Mouse (Mus musculus): Measurements from ENCODE around the gene Perm1.

The Perm1 gene

DNA sequence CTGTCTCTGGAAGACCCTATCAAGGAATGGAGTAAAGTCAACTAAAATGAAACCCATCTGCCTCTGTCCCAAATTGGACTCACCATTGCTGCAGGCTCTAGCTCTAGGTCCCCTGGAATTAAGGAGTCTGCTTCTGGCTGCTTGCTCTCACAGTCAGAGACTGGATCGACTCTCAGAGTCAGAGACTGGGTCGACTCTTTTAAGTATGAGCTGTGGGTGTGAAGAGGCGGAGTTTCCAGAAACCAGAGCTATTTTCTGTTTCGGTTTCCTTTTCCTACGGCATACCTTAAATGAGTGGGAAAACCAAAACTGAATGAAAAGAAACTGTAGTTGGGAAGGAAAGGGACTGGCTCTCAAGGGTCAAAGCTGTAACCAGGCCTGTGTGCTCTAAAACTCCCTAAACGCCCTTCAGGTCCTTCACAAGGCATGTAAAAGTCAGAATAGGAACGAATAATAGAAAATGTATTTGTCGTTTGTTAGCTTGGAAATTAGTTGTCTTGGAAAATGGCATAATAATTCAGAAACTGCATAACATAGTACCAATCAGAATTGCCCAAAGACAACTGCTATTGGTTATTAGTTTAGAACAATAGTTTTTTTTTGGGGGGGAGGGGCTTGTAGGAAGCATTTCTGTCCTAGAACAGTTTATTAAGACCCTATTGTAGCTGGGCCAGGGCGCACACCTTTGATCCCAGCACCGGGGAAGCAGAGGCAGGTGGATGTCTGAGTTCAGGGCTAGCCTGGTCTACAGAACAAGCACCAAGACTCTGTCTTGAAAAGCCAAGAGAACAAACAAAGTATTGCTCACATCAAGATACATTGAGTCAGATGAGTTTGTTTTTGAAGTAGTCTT is 14.8 kb upstream of the Perm1 start, which contains the start of gene Isg15:
TSS of gene Isg15 (minus strand) at position 196 of the 853 bp plus-strand sequence.
- peak; percentile 93 for DNase-seq (ENCODE audit: low read depth)

DNA sequence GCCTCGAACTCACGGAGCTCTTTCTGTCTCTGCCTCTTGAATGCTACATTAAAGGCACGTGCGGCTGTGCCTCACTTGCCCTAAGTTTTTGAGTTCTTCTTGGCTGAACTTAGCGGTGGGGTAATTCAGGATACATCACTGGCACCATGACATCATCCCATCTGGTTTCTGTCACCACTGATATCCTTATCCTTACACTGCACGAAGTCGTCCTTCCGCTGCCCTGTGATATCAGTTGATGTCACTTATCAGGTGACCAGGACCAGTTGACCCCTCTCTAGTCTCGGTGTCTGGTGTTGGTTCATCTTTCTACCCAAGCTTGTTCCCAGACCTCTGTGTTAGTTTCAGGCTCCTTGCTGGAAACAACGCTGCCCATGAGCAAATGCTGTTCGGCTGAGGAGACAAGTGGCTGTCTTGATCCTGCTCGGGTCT is 13.2 kb upstream of the Perm1 start:
- DNase-seq (ENCODE audit: low read depth): no peak

DNA sequence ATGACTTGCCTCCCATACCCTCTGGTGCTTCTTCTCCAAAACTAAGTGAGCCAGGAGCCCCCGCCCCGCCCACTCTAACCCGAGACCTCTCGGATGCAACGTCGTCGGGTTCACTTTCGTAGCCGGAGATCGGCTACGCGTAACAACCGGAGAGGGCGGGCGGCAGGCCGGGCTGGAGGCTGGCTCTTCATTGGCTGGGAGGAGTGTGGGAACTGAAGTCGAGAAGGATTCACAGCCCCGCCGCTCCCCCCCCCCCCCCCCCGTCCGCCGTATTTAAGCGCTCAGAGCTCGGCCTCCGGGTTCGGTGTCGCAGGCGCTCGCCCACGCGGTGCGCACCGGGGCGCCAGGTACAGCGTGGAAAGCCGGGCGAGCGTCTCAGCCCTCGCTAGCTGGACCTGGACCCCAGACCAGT is 12.7 kb upstream of the Perm1 start, which contains the start of gene AW011738:
TSS of gene AW011738 (plus strand) at position 304 of the 412 bp plus-strand sequence.
- DNase-seq (ENCODE audit: low read depth): peak; percentile 92

DNA sequence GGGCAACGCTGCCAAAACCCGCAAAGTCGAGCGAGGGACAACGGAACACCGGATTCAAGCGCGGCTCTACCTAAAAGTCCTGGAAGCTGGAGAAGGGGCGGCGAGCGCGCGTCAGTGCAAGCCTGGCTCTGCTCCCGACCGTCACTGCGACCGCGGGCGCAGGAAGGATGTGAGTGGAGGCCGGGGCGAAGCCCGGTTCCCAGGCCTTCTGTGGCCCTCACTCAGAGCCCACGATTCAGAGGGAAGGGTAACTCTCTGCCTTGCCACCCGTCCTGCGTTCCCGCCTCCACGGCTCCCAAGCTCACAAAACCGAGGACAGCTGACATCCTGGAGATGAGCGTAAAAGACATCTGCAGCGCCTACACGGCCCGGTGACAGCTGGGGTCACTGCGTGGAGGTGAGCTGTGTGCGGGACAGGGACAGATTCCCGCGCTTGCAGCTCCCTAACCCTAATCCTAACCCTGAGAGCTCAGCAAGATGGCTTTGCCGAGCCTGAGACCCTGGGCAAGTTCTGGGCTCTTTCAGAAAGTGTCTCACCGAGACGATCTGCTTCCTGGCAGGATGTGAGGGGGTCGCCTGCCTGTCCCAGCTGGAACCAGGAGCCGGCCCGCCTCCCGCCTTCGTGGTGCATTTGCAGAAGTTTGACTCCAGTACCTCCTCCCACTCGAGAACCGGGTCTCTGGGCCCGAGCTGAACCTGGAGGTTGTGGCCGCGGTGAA is 12.1 kb upstream of the Perm1 start:
- peak; percentile 59 for DNase-seq (ENCODE audit: low read depth)

DNA sequence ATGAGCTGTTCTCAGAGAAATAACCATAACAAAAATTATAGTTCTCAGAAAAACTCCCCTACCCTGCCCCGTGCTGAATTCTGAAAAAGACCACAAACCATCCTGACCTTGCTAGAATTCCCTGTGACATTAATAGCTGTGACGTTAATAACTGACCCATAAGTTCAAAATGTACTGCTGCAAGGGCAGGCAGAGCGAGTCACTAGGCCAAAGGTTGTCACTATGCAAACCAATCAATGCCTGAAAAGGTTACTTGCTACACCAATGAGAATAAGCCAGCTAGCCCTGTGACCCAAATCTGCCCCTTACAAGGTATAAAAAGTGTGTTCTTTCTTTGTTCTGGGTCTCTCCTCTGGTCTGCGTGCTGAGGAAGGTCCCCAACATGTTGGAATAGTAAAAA is 6.8 kb upstream of the Perm1 start:
- no peak for DNase-seq (ENCODE audit: low read depth)

DNA sequence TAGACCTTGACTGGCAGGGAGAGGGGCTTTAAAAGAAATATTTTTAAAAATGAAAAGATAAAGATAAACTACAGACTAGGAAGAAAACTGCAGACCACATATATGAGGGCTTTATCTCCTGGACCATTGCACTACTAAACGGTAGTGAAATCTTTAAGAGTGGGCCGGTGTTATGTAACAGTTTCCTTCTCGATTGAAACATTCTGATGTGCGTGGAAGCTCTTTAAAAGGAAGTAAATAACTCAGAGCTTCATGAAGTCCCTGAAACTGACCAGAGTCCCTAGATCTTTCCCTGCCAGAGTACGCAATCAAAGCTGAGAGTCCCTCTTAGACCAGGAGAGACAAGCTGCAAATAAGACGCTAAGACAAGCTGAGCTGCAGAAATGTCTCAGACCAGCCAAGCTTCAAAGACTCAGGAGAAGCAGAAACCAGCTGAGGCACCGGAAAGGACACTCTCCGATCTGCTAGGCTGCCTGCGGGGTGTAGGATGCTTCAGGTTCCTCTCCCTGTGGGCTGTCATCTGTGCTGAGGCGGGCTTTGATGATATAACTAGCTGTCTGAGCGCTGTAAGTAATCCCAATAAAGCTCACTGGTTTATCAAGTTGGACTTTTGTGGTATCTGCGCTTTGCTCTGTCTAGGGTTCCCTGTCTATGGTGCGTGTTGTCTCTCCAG is 5.6 kb upstream of the Perm1 start:
- DNase-seq (ENCODE audit: low read depth): no peak

DNA sequence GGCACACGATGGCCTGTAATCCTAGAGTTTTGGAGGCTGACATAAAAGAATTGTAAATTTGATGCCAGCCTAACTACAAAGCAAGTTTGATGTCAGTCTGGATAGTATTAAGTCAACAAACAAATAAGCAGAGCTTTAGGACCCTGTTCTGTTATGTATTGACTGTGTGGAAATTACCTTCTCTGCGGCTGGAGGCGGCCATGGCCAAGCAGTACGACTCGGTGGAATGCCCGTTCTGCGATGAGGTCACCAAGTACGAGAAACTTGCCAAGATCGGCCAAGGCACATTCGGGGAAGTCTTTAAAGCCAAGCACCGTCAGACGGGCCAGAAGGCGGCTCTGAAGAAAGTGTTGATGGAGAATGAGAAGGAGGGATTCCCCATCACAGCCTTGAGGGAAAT is 2.5 kb upstream of the Perm1 start:
- DNase-seq (ENCODE audit: low read depth): no peak

DNA sequence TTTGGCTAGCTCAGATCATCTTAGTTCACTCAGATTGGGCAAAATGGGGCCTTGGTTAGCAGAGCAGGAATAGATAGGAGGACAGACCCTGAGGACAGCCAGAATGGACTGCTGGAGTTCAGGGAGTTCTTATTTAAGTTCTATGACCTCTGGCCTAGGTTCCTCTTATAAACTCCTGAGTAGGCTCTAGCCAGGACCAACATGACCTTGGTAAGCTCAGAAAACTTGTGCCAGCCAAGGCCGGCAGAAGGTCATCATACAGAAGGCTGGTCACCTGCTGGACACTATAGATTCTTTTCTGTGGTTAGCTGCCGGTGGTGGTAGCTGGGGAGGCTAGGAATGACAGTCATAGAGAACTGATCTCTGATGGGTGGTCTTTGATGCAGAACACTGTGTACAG is 528 bp downstream of the Perm1 start:
- DNase-seq (ENCODE audit: low read depth): no peak

DNA sequence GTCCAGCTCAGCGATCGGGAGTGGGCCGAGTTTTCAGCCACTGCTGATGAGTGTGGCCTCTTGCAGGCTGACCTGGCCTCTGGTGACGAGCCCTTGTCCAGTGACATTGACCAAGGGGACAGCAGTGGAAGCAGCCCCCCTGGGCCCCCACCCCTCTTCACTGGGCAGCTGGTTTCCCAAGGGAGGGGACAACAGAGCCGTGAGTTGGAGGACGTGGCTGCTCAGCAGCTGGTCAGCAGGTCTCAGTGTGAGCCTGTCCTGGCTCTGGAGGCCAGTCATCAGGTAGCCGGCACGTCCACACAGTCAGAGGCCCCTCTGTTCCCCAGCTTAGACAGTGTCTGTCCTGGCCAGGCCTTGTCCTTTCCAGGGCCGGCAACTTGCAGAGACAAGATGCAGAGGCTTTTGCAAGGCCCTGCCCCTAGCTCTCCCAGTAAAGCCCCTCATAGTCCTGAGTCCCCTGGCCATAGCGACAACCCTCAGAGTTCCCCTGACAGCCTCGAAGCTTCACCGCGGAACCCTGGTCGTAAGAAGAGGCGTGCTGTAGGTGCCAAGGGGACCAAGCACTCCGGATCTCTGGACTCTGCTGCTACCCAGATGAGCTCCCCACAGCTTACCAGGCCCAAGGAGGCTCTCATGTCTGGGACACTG is 1.5 kb downstream of the Perm1 start:
- DNase-seq (ENCODE audit: low read depth): no peak

DNA sequence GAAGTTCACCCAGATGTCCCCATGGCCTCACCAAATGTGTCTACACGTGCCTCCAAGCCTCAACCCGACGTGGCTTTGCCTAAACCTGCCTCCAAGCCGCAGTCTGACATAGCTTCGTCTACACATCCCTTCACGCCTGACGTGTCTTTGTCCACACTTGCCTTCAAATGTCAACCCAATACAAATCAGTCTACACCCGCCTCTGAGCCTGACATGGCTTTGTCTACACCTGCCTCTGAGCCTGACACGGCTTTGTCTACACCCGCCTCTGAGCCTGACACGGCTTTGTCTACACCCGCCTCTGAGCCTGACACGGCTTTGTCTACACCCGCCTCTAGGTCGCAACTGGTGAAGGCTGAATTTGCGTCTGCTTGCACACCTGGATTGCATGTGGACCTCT is 2.2 kb downstream of the Perm1 start:
- no peak for DNase-seq (ENCODE audit: low read depth)

DNA sequence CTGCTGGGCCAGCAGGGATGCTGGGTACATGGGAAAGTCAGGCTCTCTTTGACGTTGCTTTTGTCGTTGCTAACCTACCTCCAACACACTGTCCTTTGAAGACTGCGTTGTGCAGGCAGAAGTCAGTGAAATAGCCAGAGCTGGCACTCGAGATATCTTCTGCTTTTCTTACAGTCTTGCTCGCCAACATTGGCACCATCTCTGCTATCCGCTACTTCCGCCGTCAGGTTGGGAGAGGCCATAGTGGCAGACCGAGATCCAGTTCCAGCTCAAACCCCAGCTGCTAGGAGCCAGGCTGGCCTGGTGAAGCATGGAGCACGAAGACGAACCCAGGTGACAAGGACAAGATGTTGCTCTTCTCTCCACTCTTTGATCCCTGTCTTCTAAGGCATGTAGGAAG is 4.3 kb downstream of the Perm1 start:
- no peak for DNase-seq (ENCODE audit: low read depth)

DNA sequence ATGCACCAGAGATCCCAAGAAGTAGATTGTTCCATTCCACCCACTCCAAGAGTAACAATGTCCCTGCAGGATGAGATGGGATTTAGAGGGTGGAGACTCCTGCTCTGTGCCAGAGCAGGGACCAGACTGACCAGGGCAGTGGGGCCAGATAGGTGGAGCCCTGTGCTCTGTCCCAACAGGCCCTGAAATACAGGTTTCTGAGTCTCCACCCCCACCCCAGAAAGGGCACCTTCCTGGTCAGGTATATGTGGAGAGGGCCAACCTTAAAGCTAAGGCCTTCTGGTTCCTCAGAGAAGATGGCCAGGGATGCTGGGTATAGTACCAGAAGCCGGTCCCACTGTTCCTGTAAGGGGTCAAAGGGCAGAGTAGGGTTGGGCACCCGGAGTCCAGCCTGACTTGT is 8.6 kb downstream of the Perm1 start:
- no peak for DNase-seq (ENCODE audit: low read depth)

DNA sequence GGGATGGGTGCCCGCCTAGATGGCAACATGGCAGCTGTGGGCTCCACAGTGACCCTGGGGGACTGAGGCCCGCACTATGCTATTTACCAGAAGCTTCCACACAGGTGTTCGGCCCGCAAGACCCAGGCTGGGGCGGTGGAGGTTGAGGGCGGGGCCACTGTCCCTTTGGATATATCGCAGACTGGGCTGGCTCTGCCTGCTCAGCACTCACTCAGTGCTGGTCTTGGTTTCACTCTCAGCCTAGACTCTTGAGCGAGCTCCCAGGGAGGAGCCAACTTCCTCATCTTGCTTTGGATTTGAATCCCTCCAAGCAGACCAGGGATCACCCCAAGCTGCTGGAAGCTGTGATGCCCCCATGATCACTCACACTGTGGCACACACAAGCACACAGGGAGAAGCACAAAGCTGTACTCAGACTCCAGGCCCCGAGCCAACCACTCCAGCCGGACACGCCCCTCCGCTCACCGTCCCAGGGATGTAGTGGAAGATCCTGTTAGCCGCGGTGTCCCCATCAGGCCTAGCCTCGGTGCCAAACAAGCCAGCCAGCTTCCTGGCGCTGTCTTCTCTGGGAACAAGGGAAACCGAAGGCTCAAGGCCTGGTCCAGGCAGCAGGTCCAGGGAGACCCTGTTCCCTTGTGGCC is 12.2 kb downstream of the Perm1 start:
- DNase-seq (ENCODE audit: low read depth): no peak

DNA sequence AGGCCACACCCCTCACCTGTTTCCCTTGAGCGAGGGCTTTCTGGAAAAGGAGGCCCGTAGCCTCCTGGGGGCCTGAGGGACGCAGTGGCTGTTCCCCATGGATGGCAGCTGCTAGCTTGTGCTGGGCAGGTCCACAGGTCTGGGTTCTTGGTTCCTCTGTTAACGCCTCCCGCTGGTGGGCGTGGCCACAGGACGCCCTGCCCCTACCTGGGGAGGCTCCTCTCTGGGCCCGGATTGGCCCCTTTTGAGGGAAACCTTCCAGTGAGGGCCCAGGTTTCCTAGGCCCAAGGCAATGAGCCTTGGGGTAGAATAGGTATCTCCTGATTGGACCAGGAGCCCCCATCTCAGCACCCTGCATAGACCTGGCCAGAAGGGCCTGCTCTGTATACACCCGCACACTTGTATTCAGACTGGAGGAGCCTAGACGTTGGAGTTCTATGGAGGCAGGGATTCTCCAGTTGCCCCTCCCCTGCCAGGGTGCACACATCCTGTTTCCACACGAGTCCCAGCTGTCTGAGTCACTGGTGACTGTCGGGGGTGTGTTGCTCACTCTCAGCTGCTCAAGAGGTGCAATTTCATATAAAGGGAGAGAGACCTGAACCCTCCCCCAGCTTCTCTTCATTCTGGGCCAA is 12.8 kb downstream of the Perm1 start:
- no peak for DNase-seq (ENCODE audit: low read depth)

DNA sequence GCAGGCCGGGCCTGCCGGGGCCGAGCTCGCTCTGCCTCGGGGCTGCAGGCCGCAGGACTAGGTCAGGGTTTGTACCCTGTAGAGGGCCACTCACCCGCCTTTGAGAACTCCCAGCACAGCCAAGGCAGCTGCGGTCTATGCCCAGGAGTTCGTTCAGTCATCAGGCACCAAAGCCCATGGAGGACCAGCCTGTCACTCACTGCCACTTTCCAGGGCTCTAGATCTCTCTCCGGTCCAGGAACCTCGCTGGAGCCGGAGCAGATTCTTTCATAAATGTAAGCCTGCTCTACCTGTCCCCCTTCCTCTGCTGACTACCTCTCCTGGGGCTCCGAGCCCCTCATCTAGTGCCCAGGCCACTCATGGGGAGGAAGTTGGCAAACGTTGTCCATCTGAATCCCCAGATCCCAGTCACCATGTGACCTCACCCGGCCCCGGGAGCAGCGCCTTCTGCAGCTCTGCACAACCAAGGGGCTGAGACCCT is 18.4 kb downstream of the Perm1 start:
- DNase-seq (ENCODE audit: low read depth): peak; percentile 27

DNA sequence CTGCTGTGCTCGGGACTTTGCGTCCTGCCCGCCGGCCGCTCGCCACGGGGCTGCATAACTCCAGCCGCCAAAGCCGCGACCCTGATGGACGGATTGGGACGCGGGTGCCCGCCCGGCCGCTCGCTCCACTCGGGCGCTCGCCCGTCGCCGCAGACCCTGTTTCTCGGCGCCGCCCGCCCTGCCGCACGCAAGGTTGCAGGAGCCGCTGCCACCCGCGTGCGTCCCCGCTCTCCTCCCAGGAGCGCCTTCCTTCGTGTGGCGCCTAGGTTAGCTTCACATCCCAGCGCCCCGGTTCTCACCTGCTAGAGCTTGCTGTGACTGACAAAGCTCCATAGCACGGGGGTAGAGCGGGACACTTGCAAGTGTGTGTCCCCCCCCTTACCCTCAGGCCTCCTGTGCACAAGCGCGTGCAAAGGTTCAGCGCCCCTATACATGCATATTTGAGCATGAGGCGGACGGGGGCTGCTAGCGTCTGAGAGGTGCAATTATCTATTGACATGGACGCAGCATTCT is 19.1 kb downstream of the Perm1 start, which contains the start of gene Plekhn1:
TSS of gene Plekhn1 (minus strand) at position 157 of the 513 bp plus-strand sequence.
- DNase-seq (ENCODE audit: low read depth): peak; percentile 76

DNA sequence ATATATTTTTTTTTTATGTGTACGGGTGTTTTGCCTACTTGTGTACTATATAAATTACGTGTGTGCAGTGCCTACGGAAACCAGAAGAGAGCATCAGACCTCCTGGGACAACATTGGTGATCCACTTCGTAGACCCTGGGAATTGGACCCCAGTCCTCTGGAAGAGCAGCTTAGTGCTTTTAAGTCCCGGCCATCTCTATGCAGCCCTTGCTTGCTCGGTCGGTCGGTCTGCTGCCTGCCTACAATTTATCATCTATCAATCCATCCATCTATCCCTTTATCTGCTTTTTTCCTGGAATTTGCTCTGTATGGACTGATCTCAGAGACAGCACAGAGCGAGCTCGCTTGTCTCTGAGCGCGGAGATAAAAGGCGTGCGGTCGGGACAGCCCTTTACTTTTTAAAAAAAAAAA is 19.7 kb downstream of the Perm1 start:
- DNase-seq (ENCODE audit: low read depth): no peak

DNA sequence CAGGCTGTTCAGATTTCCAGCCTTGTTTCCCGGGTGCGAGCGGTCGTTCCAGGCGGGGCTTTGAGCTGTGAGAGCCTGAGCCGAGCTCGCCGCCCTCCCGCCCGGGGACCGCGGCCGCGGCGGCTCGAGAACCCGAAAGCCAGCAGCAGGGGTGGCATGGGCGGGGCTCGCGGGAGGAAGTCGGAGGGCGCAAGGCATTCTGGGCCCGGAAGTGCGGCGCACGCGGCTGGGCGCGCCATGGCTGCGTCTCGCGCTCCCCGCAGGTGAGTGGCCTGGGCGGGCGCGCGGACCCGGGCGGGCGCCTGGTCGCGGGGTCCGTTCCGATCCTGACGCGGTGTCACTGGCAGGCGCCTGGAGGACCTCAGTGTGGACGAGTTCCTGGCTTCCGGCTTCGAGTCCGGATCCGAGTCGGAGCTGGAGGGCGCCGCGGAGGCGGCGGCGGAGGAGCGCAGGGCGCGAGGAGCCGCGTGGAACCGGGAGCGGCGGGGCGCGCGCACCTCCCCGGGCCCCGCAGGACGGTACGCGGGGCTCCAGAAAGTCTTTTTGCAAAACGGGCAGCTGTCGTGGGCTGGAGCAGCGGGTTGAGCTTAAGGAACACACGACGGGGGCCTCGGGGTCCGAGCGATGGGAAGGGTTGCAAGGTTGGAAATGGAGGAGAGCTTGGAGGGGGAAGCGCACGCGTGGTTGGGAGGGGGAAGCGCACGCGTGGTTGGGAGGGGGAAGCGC is 20.3 kb downstream of the Perm1 start, which contains the start of gene Noc2l:
TSS of gene Noc2l (plus strand) at position 203 of the 726 bp plus-strand sequence.
- DNase-seq (ENCODE audit: low read depth): peak; percentile 95

DNA sequence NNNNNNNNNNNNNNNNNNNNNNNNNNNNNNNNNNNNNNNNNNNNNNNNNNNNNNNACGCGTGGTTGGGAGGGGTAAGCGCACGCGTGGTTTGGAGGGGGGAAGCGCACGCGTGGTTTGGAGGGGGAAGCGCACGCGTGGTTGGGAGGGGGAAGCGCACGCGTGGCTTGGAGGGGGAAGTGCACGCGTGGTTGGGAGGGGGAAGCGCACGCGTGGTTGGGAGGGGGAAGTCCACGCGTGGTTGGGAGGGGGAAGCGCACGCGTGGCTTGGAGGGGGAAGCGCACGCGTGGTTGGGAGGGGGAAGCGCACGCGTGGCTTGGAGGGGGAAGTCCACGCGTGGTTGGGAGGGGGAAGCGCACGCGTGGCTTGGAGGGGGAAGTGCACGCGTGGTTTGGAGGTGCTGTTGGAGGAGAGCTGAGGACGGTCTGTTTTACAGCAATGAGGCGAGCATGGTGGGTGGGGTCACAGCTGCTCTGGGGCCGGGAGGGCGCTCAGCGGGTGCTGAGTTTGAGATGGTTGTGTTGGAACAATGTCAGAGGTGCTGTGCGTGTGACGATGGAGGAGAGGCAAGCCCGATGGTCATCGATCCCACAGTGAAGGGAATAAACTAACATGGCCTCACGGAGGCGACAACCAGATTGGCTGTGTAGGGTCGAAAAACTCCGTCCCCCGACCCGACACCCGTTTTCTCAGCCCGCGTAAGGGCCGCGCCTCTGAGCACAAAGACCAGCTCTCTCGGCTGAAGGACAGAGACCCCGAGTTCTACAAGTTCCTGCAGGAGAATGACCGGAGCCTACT is 21.2 kb downstream of the Perm1 start:
- DNase-seq (ENCODE audit: low read depth): peak; percentile 54
